Mouse (Mus musculus) natural killer cell, adult 2 months (primary cell): ENCODE measurements around the gene Snd1.

Experiments used
- DNase-seq, 2 experiments: peaks; one replicate each; pipeline ENCODE4 v3.0.0; 2022; ENCODE audit warnings: low spot score in 2 of 2

Gene Snd1

GRCm38 (mm10) chr6:28753217-28753616 is 278.3 kb downstream of the Snd1 start:
- no peak for DNase-seq

DNA sequence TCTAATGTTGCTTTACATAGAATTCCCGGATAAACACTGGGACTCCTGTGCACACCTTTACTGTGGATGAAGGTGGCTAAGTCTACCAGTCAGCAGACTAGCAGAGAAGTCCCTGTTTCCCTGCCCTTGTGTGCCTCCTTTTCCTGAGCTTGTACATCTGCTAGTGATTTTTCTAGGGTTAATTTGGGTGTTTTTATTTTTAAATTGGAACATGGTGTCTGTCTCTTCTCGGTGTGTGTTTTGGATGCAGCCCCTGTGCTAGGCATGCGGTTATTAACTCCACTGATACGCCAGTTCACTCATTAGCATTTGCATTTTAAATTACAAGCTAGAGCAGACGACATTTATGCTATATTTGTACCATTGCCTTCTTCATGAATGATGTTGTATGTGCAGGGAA is 278.7 kb downstream of the Snd1 start:
- DNase-seq: no peak

DNA sequence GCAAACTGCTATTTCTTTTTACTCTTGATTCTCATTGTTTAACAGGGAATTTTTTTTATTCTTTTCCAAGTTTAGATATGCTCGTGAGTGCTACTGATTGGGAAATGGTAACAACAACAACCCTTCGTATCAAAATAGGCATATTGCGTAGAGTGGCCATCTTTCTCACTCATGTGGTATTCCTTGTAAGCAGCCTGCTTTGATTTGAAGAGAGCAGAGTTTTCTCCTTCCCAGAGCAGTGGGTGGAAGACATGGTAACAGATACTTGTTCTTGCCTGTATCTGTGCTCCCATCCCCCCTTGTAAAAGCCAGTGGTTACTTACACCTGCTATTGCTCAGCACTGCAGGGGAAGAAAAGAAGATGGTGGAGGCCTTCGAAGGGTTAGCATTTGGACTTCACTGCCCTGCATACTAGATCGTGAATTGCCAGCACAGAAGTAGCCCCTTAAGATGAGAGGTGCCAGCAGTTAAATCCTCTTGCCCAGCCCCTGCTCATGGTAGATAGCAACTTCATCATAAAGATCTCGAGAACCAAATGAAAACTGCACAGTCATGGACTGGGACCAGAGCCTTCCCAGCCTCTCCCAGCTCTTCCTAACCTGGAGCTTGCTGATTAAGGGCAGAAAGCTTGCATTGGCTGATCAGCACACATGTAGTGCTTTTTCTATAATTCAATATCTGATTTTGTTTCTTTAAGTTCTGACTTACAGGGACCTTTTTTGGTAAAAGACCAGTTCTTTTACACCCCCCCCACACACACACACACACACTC is 279.4 kb downstream of the Snd1 start:
- DNase-seq: no peak

DNA sequence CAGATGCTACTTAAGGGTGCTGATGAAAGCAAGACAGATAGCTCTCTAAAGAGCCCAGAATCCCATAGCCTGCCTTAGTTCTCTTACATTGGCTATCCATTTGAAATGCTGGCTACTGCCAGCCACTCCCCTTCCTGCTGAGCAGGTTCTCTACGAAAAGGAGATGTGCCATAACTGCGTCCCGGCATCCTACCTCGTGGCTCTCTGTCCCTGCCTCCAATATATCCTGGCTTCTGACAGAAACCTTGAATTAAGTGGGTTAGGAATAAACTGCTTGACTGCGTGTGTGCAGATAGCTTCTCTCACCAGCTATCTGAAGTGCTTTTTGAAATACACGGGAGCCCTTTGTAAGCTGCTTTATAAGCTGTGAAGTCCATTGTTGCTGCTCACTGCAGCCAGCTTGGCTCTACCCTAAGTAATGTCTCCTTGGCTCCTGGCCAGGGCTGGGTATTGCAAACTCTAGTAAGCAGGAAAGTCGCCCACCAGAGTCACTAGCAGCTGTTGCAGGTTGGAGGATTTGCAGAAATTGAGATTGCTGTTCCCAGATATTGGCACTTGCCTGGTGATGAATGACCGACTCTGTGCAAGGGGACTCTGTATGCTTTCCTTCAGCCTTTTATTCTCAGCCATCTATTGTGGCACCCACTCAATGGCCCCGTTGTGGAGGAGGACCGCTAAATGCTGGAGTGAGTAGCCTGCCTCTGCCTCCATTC is 281.5 kb downstream of the Snd1 start:
- no peak for DNase-seq

DNA sequence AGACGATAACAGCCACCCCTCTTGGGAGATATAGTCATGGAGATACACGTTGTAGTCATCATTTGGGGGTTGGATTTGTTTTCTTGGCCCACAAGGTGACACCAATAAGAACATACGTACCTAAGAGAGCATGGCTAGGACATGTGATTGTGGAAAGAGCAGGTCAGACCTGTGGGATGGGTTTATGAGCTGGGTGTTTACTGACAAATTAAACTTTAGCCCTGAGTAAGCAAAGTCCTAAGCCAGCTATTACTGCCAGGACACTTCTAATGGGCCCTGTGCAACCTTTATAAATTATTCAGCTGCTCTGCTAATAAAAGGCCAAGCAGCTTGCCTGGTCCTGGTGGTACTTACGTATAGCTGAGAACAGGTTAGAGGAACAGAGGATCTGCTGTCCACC is 283.4 kb downstream of the Snd1 start:
- DNase-seq: no peak

DNA sequence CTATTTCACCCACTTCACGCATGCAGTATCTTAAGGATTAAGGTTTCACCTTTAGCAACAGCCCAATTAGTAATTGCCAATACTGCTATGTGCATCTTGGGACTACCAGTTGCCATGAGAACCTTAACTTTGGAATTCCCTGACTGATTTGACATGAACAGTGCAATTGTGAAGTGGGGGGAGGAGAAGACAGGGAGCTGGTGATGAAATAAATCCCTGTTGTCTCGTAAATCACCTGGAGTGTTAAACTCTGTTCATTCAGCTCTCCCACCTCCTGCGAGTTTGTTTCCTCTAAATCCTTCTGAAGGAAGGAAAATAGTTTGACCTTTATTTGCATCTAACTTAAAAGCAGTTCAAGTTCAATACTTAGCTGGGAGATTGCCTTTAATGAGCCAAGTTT is 286.8 kb downstream of the Snd1 start:
- no peak for DNase-seq

DNA sequence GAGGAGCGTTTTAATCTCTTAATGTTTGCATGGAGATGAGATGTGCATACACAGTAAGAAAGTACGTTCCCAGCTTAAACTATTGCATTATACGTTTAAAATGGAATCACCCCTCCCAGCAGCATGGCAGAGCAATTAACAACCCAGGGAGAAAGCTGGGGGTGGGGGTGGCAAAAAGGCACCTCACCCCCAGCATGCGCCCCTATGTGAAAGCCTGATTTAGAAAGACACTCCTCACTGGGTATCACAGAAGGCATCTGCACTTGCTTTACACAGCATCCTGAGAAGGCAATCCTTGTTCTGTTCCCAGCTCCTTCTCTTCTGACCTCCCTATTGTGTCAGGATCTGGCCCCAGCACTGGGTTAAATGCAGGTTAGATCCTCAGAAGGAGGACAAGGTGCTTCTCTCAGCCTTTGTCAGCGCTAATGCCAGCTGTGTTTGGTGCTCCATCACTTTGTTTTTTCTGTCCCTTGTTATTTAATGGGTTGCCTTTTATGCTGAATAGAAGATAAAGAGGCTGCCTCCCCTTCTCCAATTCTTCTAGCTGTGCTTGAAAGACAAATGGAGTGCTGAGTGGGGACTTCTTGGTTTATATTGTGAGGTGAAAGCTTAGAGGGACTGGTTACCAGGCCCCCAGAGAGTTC is 287.3 kb downstream of the Snd1 start:
- DNase-seq: no peak

GRCm38 (mm10) chr6:28766622-28767021 is 291.7 kb downstream of the Snd1 start:
- DNase-seq: no peak

- DNase-seq: no peak
Observed at GRCm38 (mm10) chr6:28767891-28768481, 293.0 kb downstream of the Snd1 start.

DNA sequence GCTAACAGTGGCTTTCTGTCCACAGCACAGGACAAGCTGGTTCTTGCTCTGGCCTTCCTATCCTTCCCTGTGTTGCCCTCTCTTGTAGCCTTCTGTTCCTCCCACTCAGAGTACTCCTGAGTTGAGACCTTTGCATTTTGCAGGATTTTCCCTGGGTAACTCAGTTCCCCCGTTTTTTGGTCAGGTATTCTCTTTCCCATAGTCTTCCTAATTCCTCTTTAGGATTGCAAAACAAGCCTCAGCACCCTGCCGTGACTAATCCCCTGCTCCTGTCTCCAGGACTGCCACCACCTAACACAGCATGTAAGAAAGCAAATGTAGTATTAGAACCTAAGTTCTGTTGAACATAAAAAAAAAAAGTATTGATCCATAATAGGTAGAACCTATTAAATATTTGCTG is 296.4 kb downstream of the Snd1 start:
- no peak for DNase-seq

GRCm38 (mm10) chr6:28781696-28782095 is 306.8 kb downstream of the Snd1 start:
- DNase-seq: no peak

GRCm38 (mm10) chr6:28783082-28783647 is 308.2 kb downstream of the Snd1 start:
- no peak for DNase-seq

- no peak for DNase-seq
Observed at GRCm38 (mm10) chr6:28783953-28784352, 309.0 kb downstream of the Snd1 start.

DNA sequence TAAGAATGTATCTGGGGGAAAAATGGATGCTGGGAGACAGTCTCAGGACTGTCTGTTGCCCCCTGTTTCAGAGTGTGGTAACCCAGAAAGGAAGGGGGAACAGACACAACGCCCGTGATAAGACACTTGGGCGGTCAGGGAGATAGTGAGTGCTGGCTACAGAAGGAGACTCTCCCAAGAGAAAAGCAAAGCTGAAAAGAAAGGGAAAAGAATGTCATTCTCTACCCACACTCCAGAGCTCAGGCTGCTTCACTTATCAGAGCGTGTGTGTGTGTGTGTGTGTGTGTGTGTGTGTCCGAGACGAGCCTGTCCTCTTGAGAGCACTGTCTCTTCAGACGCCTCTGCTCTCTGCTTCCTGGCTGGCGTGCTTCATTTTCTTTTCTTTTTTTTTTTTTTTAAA is 310.8 kb downstream of the Snd1 start:
- no peak for DNase-seq

- DNase-seq: no peak
Observed at GRCm38 (mm10) chr6:28787133-28787532, 312.2 kb downstream of the Snd1 start.

DNA sequence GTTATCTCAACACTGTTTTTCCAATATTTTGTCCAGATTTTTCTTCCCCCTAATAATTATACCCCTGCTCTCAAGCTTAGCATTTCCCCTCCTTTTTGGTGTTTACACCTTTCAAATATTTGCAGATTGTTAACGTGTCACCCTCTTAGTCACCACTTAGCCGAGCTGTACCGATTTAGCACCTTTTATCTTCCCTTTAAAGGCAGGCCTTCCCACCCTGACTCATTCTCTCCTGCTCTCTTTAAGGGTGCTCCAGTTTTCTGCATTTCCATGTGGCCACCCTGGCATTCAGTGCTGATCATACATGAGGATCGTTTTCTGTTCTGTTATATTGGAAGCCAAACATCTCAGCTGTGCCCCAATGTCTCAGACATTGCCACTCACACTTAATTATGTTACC is 314.7 kb downstream of the Snd1 start:
- no peak for DNase-seq

DNA sequence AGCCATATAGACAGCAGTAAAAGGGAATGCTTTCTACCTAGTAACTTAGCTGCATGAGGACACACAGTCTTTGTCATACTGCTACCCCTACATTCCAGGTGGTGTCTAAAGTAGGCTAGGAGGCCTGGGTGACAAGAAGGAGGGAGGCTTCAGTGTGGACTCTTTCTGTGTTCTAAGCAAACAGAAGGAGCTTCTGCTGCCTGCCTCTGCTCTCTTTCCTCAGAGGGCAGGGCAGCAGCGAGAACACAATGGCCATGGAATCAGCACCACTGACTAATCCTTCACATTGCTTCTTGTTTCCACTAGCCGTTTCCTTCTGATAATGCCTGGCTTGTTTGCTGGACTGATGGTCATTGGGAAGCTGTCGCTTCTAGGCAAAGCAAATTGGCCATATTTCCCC is 316.2 kb downstream of the Snd1 start:
- DNase-seq: no peak

DNA sequence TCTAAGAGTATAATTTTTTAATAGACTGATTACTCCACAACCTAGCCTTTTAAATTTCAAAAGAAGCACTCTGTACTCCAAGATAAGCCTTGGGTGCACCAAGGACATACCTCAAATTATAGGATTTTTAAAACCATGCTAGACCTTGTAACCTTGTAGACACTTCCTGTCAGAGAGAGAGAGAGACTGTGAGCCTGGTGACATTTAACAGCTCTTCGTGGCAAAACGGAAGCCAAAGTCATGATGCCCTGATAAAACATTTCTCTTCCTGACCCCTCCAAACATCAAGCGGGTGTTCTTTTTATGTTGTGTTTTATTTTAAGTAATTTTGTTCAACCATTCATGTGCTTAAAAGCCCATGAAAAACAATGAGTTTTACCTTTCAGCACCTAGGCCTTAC is 316.9 kb downstream of the Snd1 start:
- no peak for DNase-seq

- no peak for DNase-seq
Observed at GRCm38 (mm10) chr6:28795380-28795779, 320.4 kb downstream of the Snd1 start.

GRCm38 (mm10) chr6:28795792-28796515 is 321.0 kb downstream of the Snd1 start:
- DNase-seq: no peak

- DNase-seq: no peak
Observed at GRCm38 (mm10) chr6:28799818-28800217, 324.9 kb downstream of the Snd1 start.

GRCm38 (mm10) chr6:28800976-28801375 is 326.0 kb downstream of the Snd1 start:
- DNase-seq: no peak
